Mouse (Mus musculus) ovary, postnatal 14 days (tissue): Measurements from ENCODE around the gene Tub.

Experiments
- DNase-seq: peaks from one replicate; pipeline ENCODE4 v3.0.0; 2022; ENCODE audit warnings: low spot score

The Tub gene

DNA sequence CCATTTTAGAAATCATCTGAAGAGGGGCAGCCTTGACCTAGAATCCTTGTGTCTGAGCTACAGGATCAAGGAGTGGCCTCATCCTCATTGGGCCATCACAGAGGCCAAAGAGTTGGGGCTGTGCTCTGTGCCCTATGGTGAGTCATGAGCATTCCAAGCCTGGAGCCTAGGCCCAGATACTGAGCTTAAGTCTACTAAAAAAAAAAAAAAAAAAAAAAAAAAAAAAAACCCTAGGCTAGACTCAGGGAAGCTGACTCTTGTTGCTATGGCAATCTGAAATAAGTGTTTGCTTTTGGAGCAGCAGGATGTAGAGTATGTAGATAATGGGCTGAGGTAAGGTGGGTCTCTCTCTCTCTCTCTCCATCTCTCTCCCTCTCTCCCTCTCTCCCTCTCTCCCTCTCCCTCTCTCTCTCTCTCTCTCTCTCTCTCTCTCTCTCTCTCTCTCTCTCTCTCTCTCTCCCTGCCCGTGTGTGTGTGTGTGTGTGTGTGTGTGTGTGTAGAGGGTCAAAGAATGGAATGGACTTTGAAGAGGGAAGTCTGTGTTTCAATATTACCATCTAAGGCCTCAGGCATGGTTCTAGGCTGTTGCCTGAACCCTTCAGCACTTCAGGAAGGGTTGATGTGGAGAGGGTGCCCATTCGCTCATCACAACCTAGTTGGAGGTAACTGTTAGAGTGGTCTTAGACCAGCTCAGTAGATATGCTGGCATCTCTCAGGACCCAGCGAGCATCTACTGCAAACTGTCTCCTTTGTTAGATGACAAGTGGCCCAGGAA, 36.0 kb downstream of the Tub start:
- no peak for DNase-seq

- DNase-seq: no peak
Measured at GRCm38 (mm10) chr7:108991207-108991606, 41.1 kb downstream of the Tub start.

DNA sequence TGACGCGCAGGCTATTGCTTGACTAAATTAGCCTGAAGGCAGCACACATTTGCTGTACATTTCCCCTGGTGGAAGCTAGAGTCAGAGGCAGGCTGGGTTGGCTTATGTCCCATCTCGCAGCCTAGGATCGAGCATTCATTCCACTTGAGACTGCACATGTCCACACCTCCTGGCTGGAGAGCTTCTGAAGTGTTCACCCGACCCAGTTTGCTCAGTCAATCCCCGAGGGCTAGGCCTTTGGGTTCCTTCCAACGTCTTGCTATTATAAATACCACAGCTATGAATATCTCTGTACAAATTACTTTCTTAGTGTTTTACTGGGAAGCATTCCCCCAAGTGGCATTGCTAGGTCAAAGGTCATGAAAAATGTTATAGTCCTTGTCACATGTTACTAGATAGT, 43.1 kb downstream of the Tub start:
- DNase-seq: no peak

GRCm38 (mm10) chr7:108993881-108994291, 43.7 kb downstream of the Tub start:
- no peak for DNase-seq

GRCm38 (mm10) chr7:108996156-108996555, 46.0 kb downstream of the Tub start:
- no peak for DNase-seq

DNA sequence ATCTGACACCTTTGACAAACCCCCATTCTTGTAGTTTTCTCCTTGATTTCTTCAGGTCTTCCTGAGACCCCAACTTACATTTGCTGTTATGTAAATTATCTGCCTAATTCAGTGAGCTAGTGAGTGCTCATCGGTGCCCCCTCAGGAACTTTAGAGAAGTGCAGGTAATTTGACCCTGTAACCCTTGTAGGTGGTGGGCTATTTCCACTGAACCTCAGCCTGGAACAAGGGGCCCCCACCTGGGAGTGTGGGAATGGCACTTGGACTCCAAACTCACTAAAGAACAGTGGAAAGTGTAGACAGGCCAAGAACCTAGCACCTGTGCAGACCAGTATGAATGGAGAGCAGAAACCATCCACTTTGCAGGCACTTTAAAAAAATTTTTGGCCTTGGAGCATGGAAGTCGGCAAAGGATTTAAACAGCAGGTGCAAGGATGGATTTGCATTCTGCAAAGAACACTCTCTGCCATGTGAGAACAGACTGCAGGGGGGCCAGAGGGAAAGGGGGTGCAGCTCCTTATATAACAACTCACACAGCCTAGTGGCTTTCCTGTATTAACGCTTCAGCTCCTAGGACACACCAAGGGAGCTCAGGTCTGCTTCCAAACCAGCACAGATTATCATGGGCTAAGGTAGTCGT, 50.3 kb downstream of the Tub start:
- DNase-seq: no peak

GRCm38 (mm10) chr7:109001971-109002370, 51.8 kb downstream of the Tub start:
- DNase-seq: no peak

DNA sequence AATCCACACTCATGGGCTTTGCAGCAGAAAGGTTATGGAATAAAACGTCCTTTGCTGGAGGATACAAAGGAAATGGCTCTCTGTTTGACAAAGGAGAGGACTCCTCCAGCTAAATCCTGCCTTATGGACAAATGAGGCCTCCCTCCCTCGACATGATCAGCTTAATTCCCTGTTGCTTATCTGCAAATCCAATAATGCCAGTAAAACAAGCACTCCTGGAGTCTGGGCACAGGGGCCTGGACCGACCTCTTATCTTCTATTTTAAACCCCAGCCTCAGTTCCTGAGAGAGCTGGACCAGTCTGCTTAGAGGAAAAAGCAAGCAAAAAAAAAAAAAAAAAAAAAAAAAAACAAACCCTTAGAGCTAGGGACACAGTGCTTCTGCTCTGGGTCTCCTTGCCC, 53.5 kb downstream of the Tub start:
- no peak for DNase-seq

GRCm38 (mm10) chr7:109009260-109009659, 59.1 kb downstream of the Tub start:
- DNase-seq: no peak

DNA sequence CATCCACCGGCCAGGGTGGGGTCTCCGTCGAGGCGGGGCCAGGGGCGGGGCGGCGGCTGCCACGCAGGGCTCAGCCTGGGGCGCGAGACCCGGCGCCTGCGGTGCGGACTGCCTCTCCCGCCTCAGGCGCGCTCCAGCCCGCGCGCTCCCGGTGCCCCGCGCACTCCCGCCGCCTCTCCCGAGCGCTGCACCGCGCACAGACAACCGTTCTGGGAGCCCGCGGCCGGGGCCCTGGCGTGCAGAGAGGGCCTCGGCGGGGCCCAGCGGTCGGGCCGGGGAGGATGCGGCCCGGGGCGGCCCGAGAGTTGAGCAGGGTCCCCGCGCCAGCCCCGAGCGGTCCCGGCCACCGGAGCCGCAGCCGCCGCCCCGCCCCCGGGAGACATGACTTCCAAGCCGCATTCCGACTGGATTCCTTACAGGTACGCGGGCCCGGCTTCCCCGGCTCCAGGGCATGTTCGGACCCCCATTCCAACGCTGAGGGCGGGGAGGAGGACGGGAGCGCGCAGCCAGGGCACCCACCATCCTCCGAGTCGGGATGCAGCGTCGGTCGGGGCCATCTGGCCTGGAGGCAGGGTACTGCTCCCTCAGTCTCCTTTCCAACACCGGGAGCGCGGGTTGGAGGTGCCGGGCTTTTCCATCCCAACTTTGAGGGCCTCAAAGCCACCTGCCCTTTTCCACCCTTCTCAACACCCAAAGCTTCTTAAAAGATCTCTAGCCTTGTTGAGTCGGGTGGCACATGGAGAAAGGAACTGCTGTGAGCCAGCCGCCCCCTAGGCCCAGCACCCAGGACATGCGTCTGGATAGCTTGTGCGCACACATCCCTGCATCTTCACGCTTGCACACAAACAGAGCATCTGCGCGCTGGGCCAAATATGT, 60.8 kb downstream of the Tub start:
- DNase-seq: no peak

DNA sequence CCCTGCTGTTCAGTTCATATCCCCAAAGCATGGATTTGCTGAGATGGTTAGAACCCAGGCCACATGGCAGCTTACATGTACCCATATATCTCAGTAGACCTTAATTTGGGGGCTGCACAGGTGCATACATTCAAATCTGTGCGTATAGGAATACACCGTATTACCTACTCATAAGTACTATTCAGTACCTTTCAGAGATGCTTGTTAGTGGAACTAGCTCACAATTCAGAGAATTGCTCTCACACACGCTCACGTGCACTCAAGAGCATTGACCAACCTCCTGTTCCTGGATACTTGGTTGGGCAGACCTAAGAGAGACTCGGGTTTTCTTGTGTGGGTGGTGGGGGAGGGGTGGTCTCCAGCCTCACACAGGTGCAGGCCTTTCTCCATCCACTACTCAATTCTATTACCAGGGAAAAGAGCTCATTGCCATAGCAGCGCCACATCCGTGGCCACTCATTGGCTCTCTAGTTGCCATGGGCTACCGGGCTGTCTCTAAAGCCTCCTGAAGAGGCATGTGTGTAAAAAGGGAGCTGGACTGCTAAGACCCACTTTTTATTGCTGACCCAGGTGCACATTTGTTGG, 61.5 kb downstream of the Tub start:
- DNase-seq: no peak

DNA sequence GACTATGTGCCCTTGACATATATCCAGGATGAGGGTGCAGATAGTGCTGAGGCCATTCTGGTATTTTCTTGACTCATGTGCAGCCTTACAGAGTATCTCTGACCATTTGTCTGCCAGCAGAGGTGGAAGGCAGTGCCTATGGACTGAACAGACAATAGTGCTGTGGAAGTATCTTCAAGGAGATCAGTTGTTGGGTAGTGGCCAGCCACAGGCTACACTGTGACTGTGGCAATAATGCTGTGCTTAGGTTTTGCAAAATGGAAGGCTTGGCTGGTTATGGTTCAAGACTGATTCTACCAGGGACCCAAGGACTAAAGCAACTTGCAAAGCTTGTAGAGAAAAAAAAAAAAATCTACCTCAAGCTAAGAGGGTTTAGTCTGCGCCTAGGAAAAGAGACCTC, 62.4 kb downstream of the Tub start:
- no peak for DNase-seq

DNA sequence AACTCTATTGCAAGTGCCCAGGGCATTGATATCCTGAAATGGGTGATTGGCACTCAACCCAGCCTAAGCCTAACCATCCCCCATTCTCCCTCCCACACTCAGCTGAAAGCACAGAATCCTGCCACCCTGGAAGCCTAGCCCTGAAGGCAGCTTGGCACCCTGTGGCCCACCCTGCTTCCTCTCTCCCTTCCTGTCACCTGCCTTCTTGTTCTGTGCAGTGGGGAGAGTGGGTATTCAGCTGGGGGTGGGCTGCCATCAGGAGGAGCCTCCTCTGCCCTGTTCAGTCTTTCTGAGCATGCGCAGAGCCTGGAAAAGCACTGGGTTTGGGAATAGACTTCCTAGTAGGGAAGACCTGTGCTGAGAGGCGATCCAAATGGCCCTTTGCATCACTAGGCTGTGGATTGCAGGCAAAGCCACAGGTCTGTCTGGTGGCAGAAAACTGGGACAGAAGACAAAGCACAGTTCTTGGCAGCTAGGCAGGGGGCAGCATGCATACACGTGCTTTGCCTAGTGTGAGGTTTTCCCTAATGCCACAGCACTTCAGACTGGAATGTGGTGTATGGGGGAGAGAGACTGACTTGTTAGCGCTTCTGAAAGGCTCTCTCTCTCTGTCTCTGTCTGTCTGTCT, 63.0 kb downstream of the Tub start:
- DNase-seq: no peak

DNA sequence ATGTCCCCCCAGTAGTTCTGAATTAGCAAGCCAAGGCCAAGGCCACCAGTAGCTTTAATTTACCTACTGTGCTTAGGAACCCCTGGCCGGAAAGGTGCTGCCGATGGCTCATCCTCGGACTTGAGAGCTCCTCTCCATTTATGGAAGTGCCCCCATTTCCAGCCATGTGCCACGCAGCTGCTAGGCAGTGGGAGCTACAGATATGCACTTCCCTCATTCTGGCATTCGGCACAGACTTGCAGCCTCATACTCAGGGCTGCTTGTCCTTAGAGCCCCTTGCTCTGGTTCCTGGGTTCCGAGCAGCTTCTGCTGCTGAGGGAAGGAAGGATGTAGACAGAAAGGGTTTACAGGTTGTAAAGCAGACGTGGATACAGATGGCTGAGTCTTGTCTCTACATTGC, 64.7 kb downstream of the Tub start:
- DNase-seq: no peak

- DNase-seq: no peak
Measured at GRCm38 (mm10) chr7:109016378-109016923, 66.3 kb downstream of the Tub start.

DNA sequence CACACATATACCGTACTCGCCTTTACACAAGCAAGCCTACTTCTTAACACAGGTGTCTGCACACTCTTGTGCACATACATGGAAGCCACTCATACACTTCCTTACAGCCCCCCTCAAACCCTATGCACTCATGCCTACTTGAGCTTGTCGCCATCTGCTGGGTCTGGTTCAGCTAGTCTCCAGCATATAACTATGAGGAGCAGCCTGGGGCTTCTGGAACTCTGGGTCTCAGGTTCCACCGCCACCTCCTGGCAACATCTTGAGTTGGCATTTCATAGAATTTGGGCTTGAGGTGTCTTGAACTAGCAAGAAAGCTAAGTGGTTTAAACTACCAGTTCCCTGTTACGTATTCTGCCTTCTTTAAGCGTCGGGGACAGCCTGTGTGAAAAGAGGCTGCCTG, 69.1 kb downstream of the Tub start:
- no peak for DNase-seq

- peak; percentile 37 for DNase-seq
Measured at GRCm38 (mm10) chr7:109021428-109021827, 71.3 kb downstream of the Tub start.

DNA sequence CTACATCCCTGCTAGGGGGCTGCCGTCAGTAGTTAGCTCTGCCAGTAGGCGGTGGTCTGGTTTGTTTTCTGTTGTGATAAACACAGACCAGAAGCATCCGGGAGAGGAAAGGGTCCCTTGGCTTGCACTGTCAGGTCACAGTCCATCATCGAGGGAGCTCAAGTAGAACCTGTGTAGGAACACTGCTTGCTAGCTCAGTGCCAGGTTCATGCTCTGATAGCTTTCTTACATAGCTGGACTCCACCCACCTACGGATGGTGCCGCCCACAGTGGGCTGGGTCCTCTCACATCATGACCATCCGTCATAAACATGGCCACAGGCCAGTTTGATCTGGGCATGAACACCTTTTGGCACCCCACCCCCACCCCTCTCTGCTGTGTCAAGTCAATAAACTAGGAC, 75.6 kb downstream of the Tub start:
- DNase-seq: no peak

DNA sequence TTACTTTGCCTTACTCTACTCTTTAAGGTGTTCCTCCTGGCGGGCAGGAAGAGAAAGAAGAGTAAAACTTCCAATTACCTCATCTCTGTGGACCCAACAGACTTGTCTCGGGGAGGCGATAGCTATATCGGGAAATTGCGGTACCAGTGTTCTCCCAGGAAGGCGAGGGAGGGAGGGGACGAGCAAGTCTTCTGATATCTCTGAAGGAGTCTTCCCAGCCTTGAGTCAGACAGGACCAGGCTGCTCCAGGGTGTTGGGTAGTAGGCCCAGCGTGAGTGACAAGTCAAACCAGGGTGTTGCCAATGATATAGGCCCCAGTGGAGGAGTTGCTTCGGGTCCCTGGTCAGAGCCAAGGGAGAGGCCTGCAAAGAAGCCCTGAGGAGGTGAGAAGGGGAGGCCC, 76.8 kb downstream of the Tub start:
- DNase-seq: no peak

DNA sequence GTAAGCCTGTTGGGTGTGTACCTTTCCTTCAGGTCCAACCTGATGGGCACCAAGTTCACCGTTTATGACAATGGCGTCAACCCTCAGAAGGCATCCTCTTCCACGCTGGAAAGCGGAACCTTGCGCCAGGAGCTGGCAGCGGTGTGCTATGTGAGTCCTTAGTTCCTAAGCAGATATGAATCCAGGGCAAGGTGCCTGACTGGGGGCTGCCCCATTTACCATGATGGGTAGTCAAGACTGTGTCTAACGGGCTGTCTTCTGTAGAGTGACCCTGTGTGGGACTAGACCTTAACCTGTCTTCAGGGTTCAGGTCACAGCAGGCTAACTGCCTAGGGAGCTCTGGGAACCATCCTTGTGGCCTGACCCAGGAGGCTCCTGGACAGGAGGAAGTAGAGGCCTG, 77.6 kb downstream of the Tub start:
- DNase-seq: no peak

DNA sequence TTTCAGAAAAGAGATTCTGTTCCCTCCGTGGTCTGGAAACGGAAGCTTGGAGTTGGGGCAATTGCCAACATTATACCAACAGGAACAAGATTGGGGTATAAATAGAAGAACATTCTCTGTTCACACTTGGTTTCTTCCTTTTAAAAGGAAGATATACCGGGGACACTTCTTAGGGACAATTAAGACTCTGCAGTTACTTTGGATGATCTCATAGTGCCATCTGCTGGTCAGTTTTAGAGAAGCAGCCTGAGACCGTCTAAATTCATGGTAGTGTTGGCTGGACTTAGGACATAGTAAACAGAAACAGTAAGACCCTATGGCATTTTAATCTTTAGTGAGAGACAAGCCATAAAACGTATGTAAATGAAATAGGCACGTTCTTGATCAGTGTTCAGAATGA, 78.1 kb downstream of the Tub start:
- DNase-seq: peak; percentile 57

GRCm38 (mm10) chr7:109029961-109030465, 79.9 kb downstream of the Tub start:
- no peak for DNase-seq
